Mouse (Mus musculus) small intestine, adult 2 months (tissue): Measurements from ENCODE around the gene Tmem171.

Experiments used
- CTCF ChIP-seq: fragments of 200-500 bp; IDR thresholded peaks from 2 replicates; pipeline ENCODE4 v1.5.1; 2012; ENCODE audit warnings: low read depth, mild to moderate bottlenecking, control low read depth, inconsistent platforms, low read length, moderate library complexity, mixed read lengths; ENCODE audit not compliant: insufficient replicate concordance, insufficient read length; ENCODE audit errors: extremely low read depth
- POLR2A ChIP-seq: fragments of 200-500 bp; IDR thresholded peaks from 2 replicates; pipeline ENCODE4 v1.6.1; 2012; ENCODE audit warnings: low read depth, mild to moderate bottlenecking, control low read depth, inconsistent platforms, low read length, moderate library complexity

GRCm38 (mm10) chr13:98652194-98652593 is 42.4 kb downstream of the Tmem171 start:
- TF ChIP-seq POLR2A (no peak), CTCF (no peak)
